8 mouse cellular contexts compared by ENCODE assay signal in genomic region chr10:80145896-80146295, GRCm38 (mm10). TPM values are rescaled to one million over a fixed set of nuclear protein-coding genes. Genes with fewer than 3 reads are reported as not detected.
DNase-seq lines count a peak whose midpoint lies in the region; ATAC-seq lines count a peak whose summit lies in the region.

No protein-coding gene starts in this region.

- peak overlapping the region; percentile 4; the same call in 1 of the 2 replicates for H3K27ac ChIP-seq in midbrain, embryonic 13.5 days
- H3K27ac ChIP-seq in midbrain, embryonic 11.5 days (ENCODE audit: low read depth, low read length), result no peak overlapping the region
- peak overlapping the region; percentile 100 for H3K27ac ChIP-seq in embryonic facial prominence, embryonic 15.5 days (replicated peaks)
- peak overlapping the region; percentile 100 for H3K27ac ChIP-seq in heart, embryonic 16.5 days (ENCODE audit: low read length)

- H3K9me3 ChIP-seq in midbrain, embryonic 13.5 days, result no peaks in the 10 kb centered on the region
- no peaks in the 10 kb centered on the region for H3K9me3 ChIP-seq in midbrain, embryonic 11.5 days (ENCODE audit: control insufficient read depth, low read length)
- H3K9me3 ChIP-seq in embryonic facial prominence, embryonic 15.5 days (replicated peaks), result no peaks in the 10 kb centered on the region
- H3K9me3 ChIP-seq in heart, embryonic 16.5 days (replicated peaks; ENCODE audit: control insufficient read depth, low read length), result no peaks in the 10 kb centered on the region

- no peaks in the 10 kb centered on the region for H3K27me3 ChIP-seq in midbrain, embryonic 13.5 days
- no peaks in the 10 kb centered on the region for H3K27me3 ChIP-seq in midbrain, embryonic 11.5 days (ENCODE audit: control insufficient read depth, insufficient read depth, low read length)
- no peaks in the 10 kb centered on the region for H3K27me3 ChIP-seq in embryonic facial prominence, embryonic 15.5 days
- no peaks in the 10 kb centered on the region for H3K27me3 ChIP-seq in heart, embryonic 16.5 days (ENCODE audit: control insufficient read depth, insufficient read depth, low read length)

- H3K4me2 ChIP-seq in midbrain, embryonic 13.5 days (replicated peaks), result 0 out of 2 replicates have a peak overlapping the region, but pooled peaks have one; percentile 7
- H3K4me2 ChIP-seq in midbrain, embryonic 11.5 days, result no peak overlapping the region
- H3K4me2 ChIP-seq in embryonic facial prominence, embryonic 15.5 days (replicated peaks), result 0 out of 2 replicates have a peak overlapping the region, but pooled peaks have one; percentile 4
- 0 out of 2 replicates have a peak overlapping the region, but pooled peaks have one; percentile 9 for H3K4me2 ChIP-seq in heart, embryonic 16.5 days (ENCODE audit: low read depth, low read length)

- DNase-seq in midbrain, embryonic 11.5 days (ENCODE audit: low spot score, missing footprints), result no peak
- DNase-seq in kidney, postnatal 10 days, result peak; percentile 76
- DNase-seq in lung, postnatal 36 days, result peak; percentile 79
- DNase-seq in thymus, postnatal 14 days, result no peak
- DNase-seq in T-cell, adult 2 months (ENCODE audit: low spot score), result no peak

- ATAC-seq in midbrain, embryonic 13.5 days, result no peak
- no peak for ATAC-seq in midbrain, embryonic 11.5 days (ENCODE audit: low FRiP score)
- no peak for ATAC-seq in embryonic facial prominence, embryonic 15.5 days (ENCODE audit: insufficient number of reproducible peaks, low FRiP score, low TSS enrichment, low read depth)
- no peak for ATAC-seq in heart, embryonic 16.5 days (replicated peaks; ENCODE audit: extremely low read depth, insufficient read depth, low FRiP score)

- peak overlapping the region; percentile 24; the same call in 1 of the 2 replicates for H3K9ac ChIP-seq in midbrain, embryonic 13.5 days (replicated peaks)
- H3K9ac ChIP-seq in midbrain, embryonic 11.5 days (ENCODE audit: low read length), result no peak overlapping the region
- H3K9ac ChIP-seq in embryonic facial prominence, embryonic 15.5 days, result no peak overlapping the region
- peak overlapping the region; percentile 96 for H3K9ac ChIP-seq in heart, embryonic 16.5 days (ENCODE audit: low read length)

- peaks cover 31% of the 10 kb centered on the region for H3K36me3 ChIP-seq in midbrain, embryonic 13.5 days
- 0 out of 2 replicates have a peak, but pooled peaks cover 2% of the 10 kb centered on the region for H3K36me3 ChIP-seq in midbrain, embryonic 11.5 days (ENCODE audit: control insufficient read depth, insufficient read depth, low read length)
- H3K36me3 ChIP-seq in embryonic facial prominence, embryonic 15.5 days, result peaks cover 23% of the 10 kb centered on the region
- peaks cover 28% of the 10 kb centered on the region for H3K36me3 ChIP-seq in heart, embryonic 16.5 days (ENCODE audit: control insufficient read depth, insufficient read depth)

- no peak overlapping the region for H3K4me3 ChIP-seq in midbrain, embryonic 13.5 days (replicated peaks)
- no peak overlapping the region; the same call in 1 of the 2 replicates for H3K4me3 ChIP-seq in midbrain, embryonic 11.5 days (ENCODE audit: low read depth, low read length)
- H3K4me3 ChIP-seq in embryonic facial prominence, embryonic 15.5 days (replicated peaks), result 0 out of 2 replicates have a peak overlapping the region, but pooled peaks have one; percentile 2
- H3K4me3 ChIP-seq in heart, embryonic 16.5 days (ENCODE audit: low read length), result no peak overlapping the region

- 94% methylated on average over 6 of the region's 6 CpGs for WGBS in midbrain, embryonic 13.5 days
- WGBS in midbrain, embryonic 11.5 days, result 94% methylated on average over 6 of the region's 6 CpGs
- 57% methylated on average over 6 of the region's 6 CpGs for WGBS in embryonic facial prominence, embryonic 15.5 days
- 81% methylated on average over 6 of the region's 6 CpGs for WGBS in heart, embryonic 16.5 days

- peaks cover 60% of the 10 kb centered on the region for H3K4me1 ChIP-seq in midbrain, embryonic 13.5 days (replicated peaks)
- H3K4me1 ChIP-seq in midbrain, embryonic 11.5 days (ENCODE audit: control insufficient read depth, insufficient read depth, low read length), result peaks cover 17% of the 10 kb centered on the region
- H3K4me1 ChIP-seq in embryonic facial prominence, embryonic 15.5 days, result peaks cover 61% of the 10 kb centered on the region
- peaks cover 43% of the 10 kb centered on the region for H3K4me1 ChIP-seq in heart, embryonic 16.5 days (ENCODE audit: control insufficient read depth, insufficient read depth, low read length)

RNA-seq across cellular contexts. Expression of gene Midn, which starts 2.2 kb away (rescaled TPM):
- polyA plus RNA-seq in midbrain, embryonic 13.5 days (2015; fragmentation: Nextera tagmentation; extraction: Ambion mirVana), result 35.9 and 40.6 TPM in 2 replicates
- polyA plus RNA-seq in midbrain, embryonic 11.5 days (2014; fragmentation: Nextera tagmentation; extraction: Ambion mirVana), result 66.0 and 71.3 TPM in 2 replicates
- polyA plus RNA-seq in embryonic facial prominence, embryonic 15.5 days (2015; fragmentation: Nextera tagmentation; extraction: Ambion mirVana), result 18.3 and 20.4 TPM in 2 replicates
- polyA plus RNA-seq in heart, embryonic 16.5 days (2015; fragmentation: Nextera tagmentation; extraction: Ambion mirVana), result 10.3 and 13.0 TPM in 2 replicates

RNA-seq across cellular contexts. Expression of gene Cbarp, which starts 5.3 kb away (rescaled TPM):
- 40.6 and 45.3 TPM in 2 replicates for polyA plus RNA-seq in midbrain, embryonic 13.5 days (2015; fragmentation: Nextera tagmentation; extraction: Ambion mirVana)
- polyA plus RNA-seq in midbrain, embryonic 11.5 days (2014; fragmentation: Nextera tagmentation; extraction: Ambion mirVana), result 11.1 and 11.8 TPM in 2 replicates
- 9.3 and 10.9 TPM in 2 replicates for polyA plus RNA-seq in embryonic facial prominence, embryonic 15.5 days (2015; fragmentation: Nextera tagmentation; extraction: Ambion mirVana)
- 2.5 TPM in 2 replicates for polyA plus RNA-seq in heart, embryonic 16.5 days (2015; fragmentation: Nextera tagmentation; extraction: Ambion mirVana)

RNA-seq across cellular contexts. Expression of gene Atp5d, which starts 7.5 kb away (rescaled TPM):
- 391 and 394 TPM in 2 replicates for polyA plus RNA-seq in midbrain, embryonic 13.5 days (2015; fragmentation: Nextera tagmentation; extraction: Ambion mirVana)
- 329 and 355 TPM in 2 replicates for polyA plus RNA-seq in midbrain, embryonic 11.5 days (2014; fragmentation: Nextera tagmentation; extraction: Ambion mirVana)
- polyA plus RNA-seq in embryonic facial prominence, embryonic 15.5 days (2015; fragmentation: Nextera tagmentation; extraction: Ambion mirVana), result 516 and 519 TPM in 2 replicates
- polyA plus RNA-seq in heart, embryonic 16.5 days (2015; fragmentation: Nextera tagmentation; extraction: Ambion mirVana), result 1,107 and 1,132 TPM in 2 replicates

RNA-seq across cellular contexts. Expression of gene Cirbp, which starts 19.9 kb away (rescaled TPM):
- polyA plus RNA-seq in midbrain, embryonic 13.5 days (2015; fragmentation: Nextera tagmentation; extraction: Ambion mirVana), result 354 and 412 TPM in 2 replicates
- polyA plus RNA-seq in midbrain, embryonic 11.5 days (2014; fragmentation: Nextera tagmentation; extraction: Ambion mirVana), result 81.5 and 87.1 TPM in 2 replicates
- 102 and 116 TPM in 2 replicates for polyA plus RNA-seq in embryonic facial prominence, embryonic 15.5 days (2015; fragmentation: Nextera tagmentation; extraction: Ambion mirVana)
- polyA plus RNA-seq in heart, embryonic 16.5 days (2015; fragmentation: Nextera tagmentation; extraction: Ambion mirVana), result 85.3 and 87.6 TPM in 2 replicates

RNA-seq across cellular contexts. Expression of gene 1600002K03Rik, which starts 26.8 kb away (rescaled TPM):
- 11.9 and 14.5 TPM in 2 replicates for polyA plus RNA-seq in midbrain, embryonic 13.5 days (2015; fragmentation: Nextera tagmentation; extraction: Ambion mirVana)
- 8.0 and 8.7 TPM in 2 replicates for polyA plus RNA-seq in midbrain, embryonic 11.5 days (2014; fragmentation: Nextera tagmentation; extraction: Ambion mirVana)
- polyA plus RNA-seq in embryonic facial prominence, embryonic 15.5 days (2015; fragmentation: Nextera tagmentation; extraction: Ambion mirVana), result 12.0 and 13.6 TPM in 2 replicates
- 9.7 and 10.7 TPM in 2 replicates for polyA plus RNA-seq in heart, embryonic 16.5 days (2015; fragmentation: Nextera tagmentation; extraction: Ambion mirVana)

Comparison
In these comparisons a context has a peak if more than half of its experiments do, and no peak if none do; other contexts are left out.
1. H3K9ac ChIP-seq: peak in midbrain, embryonic 13.5 days (single experiment) and heart, embryonic 16.5 days (single experiment); none in midbrain, embryonic 11.5 days (single experiment) and embryonic facial prominence, embryonic 15.5 days (single experiment).
2. DNase-seq: peak in kidney, postnatal 10 days (single experiment) and lung, postnatal 36 days (single experiment); none in midbrain, embryonic 11.5 days (single experiment), thymus, postnatal 14 days (single experiment) and T-cell, adult 2 months (single experiment).